Mouse (Mus musculus): Measurements from ENCODE around the gene Hlcs.

DNA sequence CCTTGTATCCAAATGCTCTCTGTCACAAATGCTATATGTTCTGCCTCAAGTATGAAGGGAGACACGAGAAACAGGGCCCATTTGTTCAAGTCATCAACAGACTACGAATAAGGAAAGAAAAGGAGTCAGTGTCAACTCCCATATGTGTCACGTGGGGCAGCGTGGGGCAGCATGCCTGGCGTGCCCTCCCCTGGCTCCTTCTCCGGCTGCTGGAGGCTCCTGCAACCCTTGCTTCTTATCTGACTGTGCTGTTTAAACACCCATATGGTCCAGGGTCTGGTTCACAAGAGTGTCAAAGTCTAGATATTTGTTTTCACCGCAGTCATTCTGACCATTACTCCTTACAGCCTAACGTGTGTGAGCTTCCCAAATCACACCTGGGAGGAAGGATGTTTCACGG lies 25.5 kb downstream of the Hlcs start:
- no peak for TF ChIP-seq CTCF (IDR thresholded peaks at IDR 0.05; ENCODE audit: low read depth, low read length)
- TF ChIP-seq TAL1 (conservative IDR thresholded peaks at IDR 0.05; ENCODE audit: low read depth, low read length): no peak
- no peak for TF ChIP-seq GATA1 (IDR thresholded peaks at IDR 0.05; ENCODE audit: borderline replicate concordance, low read length)
- TF ChIP-seq GATA2 (IDR thresholded peaks at IDR 0.05; ENCODE audit: borderline replicate concordance, low read depth, low read length): no peak
- no peak for TF ChIP-seq POLR2AphosphoS5 (IDR thresholded peaks at IDR 0.05; ENCODE audit: insufficient replicate concordance, low read depth, low read length)

Measured in G1E (cell line).